ENCODE assay signal across 23 mouse cellular contexts in genomic region chr10:108203440-108203839, GRCm38 (mm10). TPM values are rescaled to one million over a fixed set of nuclear protein-coding genes. Genes with fewer than 3 reads are reported as not detected.
DNase-seq lines count a peak whose midpoint lies in the region; ATAC-seq lines count a peak whose summit lies in the region.
"Had no signal": no experiment of that assay in that cellular context is flagged by ENCODE, and none has a peak within 500 bp of the region (broad histone marks: within the 10 kb centered on the region; RNA-seq: fewer than 3 reads in every experiment).

No protein-coding gene starts in this region.

- DNase-seq in CD4-positive, CD25-positive, alpha-beta regulatory T cell, adult 2 months (ENCODE audit: low read depth, low spot score): peak; percentile 20
- peak; percentile 17 for DNase-seq in naive thymus-derived CD4-positive, alpha-beta T cell, adult 2 months (ENCODE audit: low read depth)
- DNase-seq in embryo, embryonic 10.5 days (ENCODE audit: low spot score): no peak
- DNase-seq in frontal cortex, adult 2 months (ENCODE audit: extremely low spot score in 1 of 2, low spot score in 1 of 2): no peak
- DNase-seq: adrenal gland, adult 2 months; adrenal gland, postnatal 14 days; cerebellum, adult 11 months; cerebellum, adult 2 months; cerebellum, postnatal 10 days; cerebellum, postnatal 36 days; forebrain, postnatal 0 days; gastrocnemius, postnatal 10 days; gastrocnemius, postnatal 36 days; heart, adult 18-20 months; heart, postnatal 10 days; heart, postnatal 36 days had no signal

- ATAC-seq in CD4-positive, CD25-positive, alpha-beta regulatory T cell, adult 4 months: peak; percentile 66
- peak; percentile 66 for ATAC-seq in inflammation-experienced regulatory T-cells, adult 6 months
- ATAC-seq in frontal cortex, adult (ENCODE audit: low TSS enrichment): no peak
- ATAC-seq: forebrain, embryonic 14.5 days; forebrain, postnatal 0 days; hindbrain, postnatal 0 days; intestine, postnatal 0 days; Patski had no signal

RNA-seq across cellular contexts. Expression of gene Ppp1r12a, which starts 41.4 kb away (rescaled TPM):
- 100 to 1,000 TPM; 272 to 280 TPM for polyA plus RNA-seq in CD4-positive, CD25-positive, alpha-beta regulatory T cell, adult 4 months (2017; shearing (Covaris generic))
- 100 to 1,000 TPM; 251 to 307 (median 255) TPM for polyA plus RNA-seq in inflammation-experienced regulatory T-cells, adult 6 months (2017; shearing (Covaris generic))
- polyA plus RNA-seq in frontal cortex, adult 2 months (2012; rRNA removed): 89.7 and 96.4 TPM in 2 replicates

Comparison
In these comparisons a context has a peak if more than half of its experiments do, and no peak if none do; other contexts are left out.
1. DNase-seq: peak in CD4-positive, CD25-positive, alpha-beta regulatory T cell, adult 2 months (single experiment) and naive thymus-derived CD4-positive, alpha-beta T cell, adult 2 months (single experiment); none in embryo, embryonic 10.5 days (single experiment) and frontal cortex, adult 2 months (0 of 2).